Mouse (Mus musculus): Measurements from ENCODE around the gene Ftcd. TPM values are rescaled to one million over a fixed set of nuclear protein-coding genes. Genes with fewer than 3 reads are reported as not detected.

Ftcd gene
- polyA plus RNA-seq, 1 experiment: not detected

DNA sequence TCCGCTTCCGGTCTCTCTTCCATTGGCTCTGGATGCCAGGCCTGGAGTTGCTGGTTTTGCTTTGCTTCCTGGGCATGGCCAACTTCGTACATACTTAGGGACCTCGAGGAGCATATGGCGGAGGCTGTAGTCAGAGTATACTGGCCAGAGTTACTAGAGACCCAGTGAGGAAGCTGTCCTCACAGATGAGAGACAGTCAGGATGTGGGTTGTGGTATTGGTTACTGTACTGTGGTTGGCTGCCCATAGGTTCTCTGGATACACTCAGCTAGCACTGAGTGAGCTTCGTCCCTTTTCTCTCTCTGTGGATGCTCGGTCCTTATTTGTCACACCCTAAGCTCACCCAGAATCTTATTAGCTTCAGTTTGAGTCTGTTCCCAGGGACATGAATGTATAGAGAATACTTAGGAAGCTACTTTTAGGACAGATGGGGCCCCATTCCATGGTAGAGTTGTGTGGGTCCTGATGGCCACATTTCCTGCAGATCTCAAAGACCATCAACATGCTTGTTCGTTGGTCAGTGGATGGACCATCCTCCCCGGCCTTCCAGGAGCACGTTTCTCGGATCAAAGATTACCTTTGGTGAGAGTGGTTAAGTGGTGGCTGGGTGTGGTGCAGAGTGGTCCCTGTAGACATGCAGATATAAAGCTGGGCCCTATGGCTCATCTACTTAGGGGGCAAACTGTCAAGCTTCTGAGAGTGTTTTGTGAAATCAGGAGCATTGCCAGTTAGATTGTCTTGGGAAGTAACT lies 33.9 kb upstream of the Ftcd start:
- no peak overlapping the region for H3K4me3 ChIP-seq (ENCODE audit: low read depth, low read length)
- no peak overlapping the region for H3K9ac ChIP-seq (ENCODE audit: low read depth, poor library complexity, severe bottlenecking)
- H3K36me3 ChIP-seq (ENCODE audit: control insufficient read depth, insufficient read depth, low read length, poor library complexity, severe bottlenecking): peaks cover 29% of the 10 kb centered on the region
- no peak for TF ChIP-seq EP300 (IDR thresholded peaks at IDR 0.05; ENCODE audit: insufficient read depth, low read depth, low read length)
- TF ChIP-seq CTCF (IDR thresholded peaks at IDR 0.05; ENCODE audit: low read depth, low read length): no peak
- no peak for TF ChIP-seq POLR2A (IDR thresholded peaks at IDR 0.05; ENCODE audit: insufficient read depth, low read length)
- no peaks in the 10 kb centered on the region for H3K4me1 ChIP-seq (ENCODE audit: control insufficient read depth, insufficient read depth, low read length)
- no peaks in the 10 kb centered on the region for H3K27me3 ChIP-seq (ENCODE audit: control insufficient read depth, insufficient read depth, low read length, poor library complexity, severe bottlenecking)
- no peaks in the 10 kb centered on the region for H3K9me3 ChIP-seq (replicated peaks; ENCODE audit: control insufficient read depth, insufficient read depth, low read length, poor library complexity, severe bottlenecking)
- H3K27ac ChIP-seq (ENCODE audit: insufficient read depth, low read length): no peak overlapping the region

DNA sequence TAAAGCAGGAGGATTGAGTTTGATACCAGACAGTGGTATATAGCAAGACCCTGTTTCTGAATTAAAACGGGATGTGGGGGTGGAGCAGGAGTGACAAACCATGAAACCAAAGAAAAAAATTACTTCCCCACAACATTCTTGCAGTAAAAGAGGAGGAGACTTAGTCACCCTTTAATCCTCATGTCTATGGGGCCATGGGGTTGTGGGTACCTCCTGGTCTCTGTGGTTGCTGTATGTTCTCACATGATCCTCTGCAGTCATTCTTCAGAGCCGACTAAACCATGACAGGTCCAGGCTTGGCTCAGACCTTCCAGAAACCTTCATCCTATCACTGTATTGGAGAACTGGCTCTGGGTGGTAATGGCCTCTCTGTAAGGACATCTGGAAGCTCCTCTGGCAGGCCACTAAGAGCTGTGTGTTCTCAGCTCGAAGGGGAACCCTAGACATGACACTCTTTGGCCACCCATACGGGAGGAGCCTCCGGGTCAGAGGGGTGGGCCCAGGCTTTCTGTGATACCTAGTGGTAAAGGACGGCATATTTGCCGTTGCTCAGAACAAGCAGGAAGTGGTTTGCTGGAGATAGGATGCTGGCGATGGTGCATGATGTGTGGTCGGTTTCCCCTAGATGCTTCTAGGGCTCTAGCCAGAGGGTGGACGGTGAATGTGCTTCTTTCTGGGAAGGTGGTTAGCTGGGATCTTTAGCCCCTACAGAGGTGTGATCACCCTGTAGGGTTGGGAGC lies 32.6 kb upstream of the Ftcd start:
- H3K27me3 ChIP-seq (ENCODE audit: control insufficient read depth, insufficient read depth, low read length, poor library complexity, severe bottlenecking): no peaks in the 10 kb centered on the region
- H3K36me3 ChIP-seq (ENCODE audit: control insufficient read depth, insufficient read depth, low read length, poor library complexity, severe bottlenecking): peaks cover 31% of the 10 kb centered on the region
- H3K9ac ChIP-seq (ENCODE audit: low read depth, poor library complexity, severe bottlenecking): no peak overlapping the region
- no peak for TF ChIP-seq EP300 (IDR thresholded peaks at IDR 0.05; ENCODE audit: insufficient read depth, low read depth, low read length)
- no peak for TF ChIP-seq CTCF (IDR thresholded peaks at IDR 0.05; ENCODE audit: low read depth, low read length)
- TF ChIP-seq POLR2A (IDR thresholded peaks at IDR 0.05; ENCODE audit: insufficient read depth, low read length): no peak
- no peaks in the 10 kb centered on the region for H3K9me3 ChIP-seq (replicated peaks; ENCODE audit: control insufficient read depth, insufficient read depth, low read length, poor library complexity, severe bottlenecking)
- no peak overlapping the region for H3K4me3 ChIP-seq (ENCODE audit: low read depth, low read length)
- no peak overlapping the region for H3K27ac ChIP-seq (ENCODE audit: insufficient read depth, low read length)
- no peaks in the 10 kb centered on the region for H3K4me1 ChIP-seq (ENCODE audit: control insufficient read depth, insufficient read depth, low read length)

DNA sequence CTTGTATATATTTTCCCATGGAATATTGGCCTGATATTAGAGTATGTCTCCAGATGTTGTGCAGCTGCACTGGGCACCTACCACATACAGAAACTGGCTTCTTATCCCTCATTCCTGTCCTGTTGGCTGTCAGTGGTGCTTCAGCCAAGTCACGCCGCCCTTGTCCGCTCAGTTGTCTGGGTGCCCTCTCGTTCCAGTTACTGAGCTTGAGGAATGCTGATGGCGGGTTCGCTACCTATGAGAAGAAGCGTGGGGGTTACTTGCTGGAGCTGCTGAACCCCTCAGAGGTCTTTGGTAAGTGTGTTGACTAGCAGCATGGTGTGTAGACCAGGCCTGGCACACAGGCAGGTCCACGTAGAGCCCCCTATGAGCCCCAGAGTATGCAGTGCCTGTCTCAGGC lies 28.9 kb upstream of the Ftcd start:
- Histone ChIP-seq H3K4me3 (ENCODE audit: low read depth, low read length) (no peak overlapping the region), H3K9ac (ENCODE audit: low read depth, poor library complexity, severe bottlenecking) (no peak overlapping the region), H3K9me3 (replicated peaks; ENCODE audit: control insufficient read depth, insufficient read depth, low read length, poor library complexity, severe bottlenecking) (no peaks in the 10 kb centered on the region), H3K4me1 (ENCODE audit: control insufficient read depth, insufficient read depth, low read length) (no peaks in the 10 kb centered on the region), H3K27ac (ENCODE audit: insufficient read depth, low read length) (no peak overlapping the region), H3K27me3 (ENCODE audit: control insufficient read depth, insufficient read depth, low read length, poor library complexity, severe bottlenecking) (no peaks in the 10 kb centered on the region), H3K36me3 (ENCODE audit: control insufficient read depth, insufficient read depth, low read length, poor library complexity, severe bottlenecking) (peaks cover 29% of the 10 kb centered on the region)
- TF ChIP-seq POLR2A (IDR thresholded peaks at IDR 0.05; ENCODE audit: insufficient read depth, low read length) (no peak), EP300 (IDR thresholded peaks at IDR 0.05; ENCODE audit: insufficient read depth, low read depth, low read length) (no peak), CTCF (IDR thresholded peaks at IDR 0.05; ENCODE audit: low read depth, low read length) (no peak)

DNA sequence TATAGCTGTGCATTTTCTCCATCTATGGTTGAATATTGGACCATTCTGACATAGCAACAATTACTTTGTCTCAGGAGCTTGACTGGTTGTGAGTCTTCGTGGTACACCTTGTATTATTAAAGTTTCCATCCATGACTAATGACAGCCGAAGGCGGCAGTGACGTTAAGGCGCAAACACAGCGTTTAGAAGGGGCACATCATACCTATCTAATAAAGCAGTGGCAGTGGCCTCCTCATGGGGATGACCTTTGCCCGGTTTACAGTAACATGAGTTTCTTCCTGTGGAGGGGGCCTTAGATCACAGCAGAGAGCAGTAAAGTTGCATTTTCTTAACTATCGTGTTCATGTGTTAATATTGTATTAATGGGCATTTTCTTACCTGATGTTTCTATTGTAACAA lies 27.2 kb upstream of the Ftcd start:
- no peak for TF ChIP-seq POLR2A (IDR thresholded peaks at IDR 0.05; ENCODE audit: insufficient read depth, low read length)
- no peak for TF ChIP-seq EP300 (IDR thresholded peaks at IDR 0.05; ENCODE audit: insufficient read depth, low read depth, low read length)
- TF ChIP-seq CTCF (IDR thresholded peaks at IDR 0.05; ENCODE audit: low read depth, low read length): no peak
- no peak overlapping the region for H3K9ac ChIP-seq (ENCODE audit: low read depth, poor library complexity, severe bottlenecking)
- H3K36me3 ChIP-seq (ENCODE audit: control insufficient read depth, insufficient read depth, low read length, poor library complexity, severe bottlenecking): peaks cover 29% of the 10 kb centered on the region
- H3K4me1 ChIP-seq (ENCODE audit: control insufficient read depth, insufficient read depth, low read length): no peaks in the 10 kb centered on the region
- no peak overlapping the region for H3K4me3 ChIP-seq (ENCODE audit: low read depth, low read length)
- H3K9me3 ChIP-seq (replicated peaks; ENCODE audit: control insufficient read depth, insufficient read depth, low read length, poor library complexity, severe bottlenecking): no peaks in the 10 kb centered on the region
- H3K27ac ChIP-seq (ENCODE audit: insufficient read depth, low read length): no peak overlapping the region
- no peaks in the 10 kb centered on the region for H3K27me3 ChIP-seq (ENCODE audit: control insufficient read depth, insufficient read depth, low read length, poor library complexity, severe bottlenecking)

DNA sequence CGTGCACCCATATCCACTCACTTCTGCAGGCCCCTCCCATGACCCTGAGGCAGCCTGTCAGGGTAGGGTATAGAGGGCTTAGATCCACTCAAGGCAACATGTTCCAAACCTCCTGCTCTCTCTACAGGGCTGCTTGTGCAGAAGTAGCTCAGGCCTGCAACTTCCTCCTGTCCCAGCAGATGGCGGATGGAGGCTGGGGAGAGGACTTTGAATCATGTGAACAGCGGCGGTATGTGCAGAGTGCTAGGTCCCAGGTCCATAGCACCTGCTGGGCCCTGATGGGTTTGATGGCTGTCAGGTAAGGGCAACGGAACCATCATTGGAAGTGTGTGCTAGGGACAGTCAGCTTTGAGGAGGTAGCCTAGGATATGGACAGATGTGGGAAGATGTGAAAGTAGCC lies 25.0 kb upstream of the Ftcd start:
- Histone ChIP-seq H3K9ac (ENCODE audit: low read depth, poor library complexity, severe bottlenecking) (no peak overlapping the region), H3K27me3 (ENCODE audit: control insufficient read depth, insufficient read depth, low read length, poor library complexity, severe bottlenecking) (no peaks in the 10 kb centered on the region), H3K4me1 (ENCODE audit: control insufficient read depth, insufficient read depth, low read length) (no peaks in the 10 kb centered on the region), H3K9me3 (replicated peaks; ENCODE audit: control insufficient read depth, insufficient read depth, low read length, poor library complexity, severe bottlenecking) (no peaks in the 10 kb centered on the region), H3K4me3 (ENCODE audit: low read depth, low read length) (no peak overlapping the region), H3K36me3 (ENCODE audit: control insufficient read depth, insufficient read depth, low read length, poor library complexity, severe bottlenecking) (peaks cover 30% of the 10 kb centered on the region), H3K27ac (ENCODE audit: insufficient read depth, low read length) (no peak overlapping the region)
- peak; percentile 55 for TF ChIP-seq CTCF (IDR thresholded peaks at IDR 0.05; ENCODE audit: low read depth, low read length)
- TF ChIP-seq POLR2A (IDR thresholded peaks at IDR 0.05; ENCODE audit: insufficient read depth, low read length): no peak

DNA sequence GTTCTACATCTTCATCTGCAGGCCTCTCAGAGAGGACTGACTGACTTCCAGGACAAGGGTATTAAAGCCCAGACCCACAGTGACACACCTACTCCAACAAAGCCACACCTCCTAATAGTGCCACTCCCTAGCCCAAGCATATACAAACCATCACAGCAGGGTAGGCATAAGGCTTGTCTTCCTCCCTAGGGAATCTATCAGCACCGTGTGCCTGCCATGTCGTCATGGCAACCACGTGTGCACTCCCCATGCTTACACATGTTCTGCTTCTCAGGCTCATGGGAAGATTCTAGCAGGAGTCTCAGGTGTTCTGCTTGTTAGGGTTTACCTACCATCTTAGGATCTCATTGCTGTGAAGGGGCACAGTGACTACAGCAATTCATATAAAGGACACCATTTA lies 23.9 kb upstream of the Ftcd start:
- peaks cover 30% of the 10 kb centered on the region for H3K36me3 ChIP-seq (ENCODE audit: control insufficient read depth, insufficient read depth, low read length, poor library complexity, severe bottlenecking)
- no peaks in the 10 kb centered on the region for H3K4me1 ChIP-seq (ENCODE audit: control insufficient read depth, insufficient read depth, low read length)

More for the DNA sequence above, 23.9 kb upstream of the Ftcd start:
- H3K4me3 ChIP-seq (ENCODE audit: low read depth, low read length): no peak overlapping the region
- no peak for TF ChIP-seq POLR2A (IDR thresholded peaks at IDR 0.05; ENCODE audit: insufficient read depth, low read length)
- no peak for TF ChIP-seq EP300 (IDR thresholded peaks at IDR 0.05; ENCODE audit: insufficient read depth, low read depth, low read length)
- no peak for TF ChIP-seq CTCF (IDR thresholded peaks at IDR 0.05; ENCODE audit: low read depth, low read length)
- H3K9ac ChIP-seq (ENCODE audit: low read depth, poor library complexity, severe bottlenecking): no peak overlapping the region
- H3K9me3 ChIP-seq (replicated peaks; ENCODE audit: control insufficient read depth, insufficient read depth, low read length, poor library complexity, severe bottlenecking): no peaks in the 10 kb centered on the region
- no peak overlapping the region for H3K27ac ChIP-seq (ENCODE audit: insufficient read depth, low read length)
- no peaks in the 10 kb centered on the region for H3K27me3 ChIP-seq (ENCODE audit: control insufficient read depth, insufficient read depth, low read length, poor library complexity, severe bottlenecking)

Data from ES-Bruce4 (cell line).